Mouse (Mus musculus): Measurements from ENCODE around the gene Ccr5. TPM values are rescaled to one million over a fixed set of nuclear protein-coding genes. Genes with fewer than 3 reads are reported as not detected.
A peak's percentile ranks its signal among the peaks of the same experiment; 100 is the strongest.
"Not testable (repeated sequence)": the region's sequence is repeated elsewhere in the genome, so short reads cannot be mapped to it uniquely, and the experiment has no call there.

Gene Ccr5
- 10 to 100 TPM in 1 of 2 experiments, 1 to 10 TPM in 1; 8.0 to 11.3 TPM for total RNA-seq (2021)
- long read RNA-seq, experiment 1, full-length matches to known transcripts, result 7 of 9 reads
- long read RNA-seq, experiment 1, partial matches to known transcripts, result 0 of 9 reads
- long read RNA-seq, experiment 1, other reads (novel, unspliced or antisense), result 2 of 9 reads
- long read RNA-seq, experiment 2, full-length matches to known transcripts, result 5 of 6 reads
- long read RNA-seq, experiment 2, partial matches to known transcripts, result 0 of 6 reads
- long read RNA-seq, experiment 2, other reads (novel, unspliced or antisense), result 1 of 6 reads

GRCm38 (mm10) chr9:124121387-124122184 is at the start of gene Ccr5:
Gene Ccr5 (plus strand): TSS chr9:124121543.
- DNase-seq (ENCODE audit: low spot score in 2 of 2), result no peak

GRCm38 (mm10) chr9:124079803-124080202 is 41.5 kb upstream of the Ccr5 start:
- no peak for DNase-seq (ENCODE audit: low spot score in 2 of 2)

- DNase-seq (ENCODE audit: low spot score in 2 of 2), result not testable (repeated sequence)
Observed at GRCm38 (mm10) chr9:124080471-124080870, 40.9 kb upstream of the Ccr5 start.

GRCm38 (mm10) chr9:124090441-124090840 is 30.9 kb upstream of the Ccr5 start:
- DNase-seq (ENCODE audit: low spot score in 2 of 2), result no peak

- no peak for DNase-seq (ENCODE audit: low spot score in 2 of 2)
Observed at GRCm38 (mm10) chr9:124099127-124099526, 22.2 kb upstream of the Ccr5 start.

GRCm38 (mm10) chr9:124100357-124100756 is 21.0 kb upstream of the Ccr5 start:
- no peak for DNase-seq (ENCODE audit: low spot score in 2 of 2)

- no peak for DNase-seq (ENCODE audit: low spot score in 2 of 2)
Observed at GRCm38 (mm10) chr9:124101723-124102122, 19.6 kb upstream of the Ccr5 start, which contains the start of gene Ccr2. Gene Ccr2 (plus strand): TSS chr9:124101950.

GRCm38 (mm10) chr9:124103199-124103598 is 18.1 kb upstream of the Ccr5 start:
- DNase-seq (ENCODE audit: low spot score in 2 of 2), result no peak

GRCm38 (mm10) chr9:124105196-124105595 is 16.1 kb upstream of the Ccr5 start:
- DNase-seq (ENCODE audit: low spot score in 2 of 2), result no peak

GRCm38 (mm10) chr9:124107232-124107631 is 14.1 kb upstream of the Ccr5 start:
- no peak for DNase-seq (ENCODE audit: low spot score in 2 of 2)

GRCm38 (mm10) chr9:124108356-124109127 is 12.8 kb upstream of the Ccr5 start:
- DNase-seq (ENCODE audit: low spot score in 2 of 2), result no peak

- DNase-seq (ENCODE audit: low spot score in 2 of 2), result no peak
Observed at GRCm38 (mm10) chr9:124111997-124112396, 9.3 kb upstream of the Ccr5 start.

GRCm38 (mm10) chr9:124112591-124113239 is 8.6 kb upstream of the Ccr5 start:
- no peak for DNase-seq (ENCODE audit: low spot score in 2 of 2)

GRCm38 (mm10) chr9:124113777-124114176 is 7.6 kb upstream of the Ccr5 start:
- no peak for DNase-seq (ENCODE audit: low spot score in 2 of 2)

- no peak for DNase-seq (ENCODE audit: low spot score in 2 of 2)
Observed at GRCm38 (mm10) chr9:124118489-124118888, 2.9 kb upstream of the Ccr5 start.

- DNase-seq (ENCODE audit: low spot score in 2 of 2), result no peak
Observed at GRCm38 (mm10) chr9:124125576-124125975, 4.2 kb downstream of the Ccr5 start.

- DNase-seq (ENCODE audit: low spot score in 2 of 2), result no peak
Observed at GRCm38 (mm10) chr9:124126373-124126772, 5.0 kb downstream of the Ccr5 start.

- DNase-seq (ENCODE audit: low spot score in 2 of 2), result no peak
Observed at GRCm38 (mm10) chr9:124127412-124127811, 6.1 kb downstream of the Ccr5 start.

GRCm38 (mm10) chr9:124128379-124128778 is 7.0 kb downstream of the Ccr5 start:
- peak; percentile 14 to 78 for DNase-seq (ENCODE audit: low spot score in 2 of 2)

GRCm38 (mm10) chr9:124132899-124133298 is 11.6 kb downstream of the Ccr5 start:
- not testable (repeated sequence) for DNase-seq (ENCODE audit: low spot score in 2 of 2)

GRCm38 (mm10) chr9:124134919-124135318 is 13.6 kb downstream of the Ccr5 start:
- not testable (repeated sequence) for DNase-seq (ENCODE audit: low spot score in 2 of 2)

All from layer of hippocampus, postnatal 14 days (tissue).